Mouse (Mus musculus) limb, embryonic 11.5 days (tissue): ENCODE measurements around the gene Syt16. TPM values are rescaled to one million over a fixed set of nuclear protein-coding genes. Genes with fewer than 3 reads are reported as not detected.

Experiments
- ATAC-seq: fragments of 200-750 bp; cut with Nextera tagmentation; 2 replicates; pipeline ENCODE4 v1.8.0; 2017; ENCODE audit warnings: low read depth; ENCODE audit not compliant: insufficient number of reproducible peaks, low FRiP score, low TSS enrichment
- DNase-seq: peaks from one replicate; pipeline ENCODE4 v3.0.0-alpha.2; 2015; ENCODE audit warnings: low spot score
- H3K27ac ChIP-seq: fragments of 300-500 bp; sonication (generic); replicated peaks from 2 replicates; pipeline ENCODE4 v1.5.1; 2014; ENCODE audit warnings: low read depth, mild to moderate bottlenecking, low read length
- H3K27me3 ChIP-seq: fragments of 300-500 bp; sonication (generic); 2 replicates; pipeline ENCODE4 v1.6.1; 2014; ENCODE audit warnings: mild to moderate bottlenecking, low read length, mixed read lengths; ENCODE audit not compliant: control insufficient read depth, insufficient read depth
- H3K36me3 ChIP-seq: fragments of 300-500 bp; sonication (generic); 2 replicates; pipeline ENCODE4 v1.6.1; 2014; ENCODE audit warnings: mild to moderate bottlenecking, low read length, moderate library complexity, mixed read lengths; ENCODE audit not compliant: control insufficient read depth, insufficient read depth
- H3K4me1 ChIP-seq: fragments of 300-500 bp; sonication (generic); 2 replicates; pipeline ENCODE4 v1.6.1; 2014; ENCODE audit warnings: low read length, mixed read lengths; ENCODE audit not compliant: control insufficient read depth, insufficient read depth
- H3K4me2 ChIP-seq: fragments of 300-500 bp; sonication (generic); 2 replicates; pipeline ENCODE4 v1.6.1; 2014; ENCODE audit warnings: low read depth, mild to moderate bottlenecking, moderate library complexity; ENCODE audit not compliant: severe bottlenecking
- H3K4me3 ChIP-seq: fragments of 300-500 bp; sonication (generic); 2 replicates; pipeline ENCODE4 v1.5.1; 2014; ENCODE audit warnings: low read depth, low read length
- H3K9ac ChIP-seq: fragments of 300-500 bp; sonication (generic); 2 replicates; pipeline ENCODE4 v1.6.1; 2014; ENCODE audit warnings: mild to moderate bottlenecking, low read length
- H3K9me3 ChIP-seq: fragments of 300-500 bp; sonication (generic); 2 replicates; pipeline ENCODE4 v1.6.1; 2016; ENCODE audit warnings: low read length; ENCODE audit not compliant: control insufficient read depth
- WGBS: fragments of 180-500 bp; shearing (Covaris S2); extraction: QIAGEN DNeasy Blood & Tissue Kit; methylation state at CpG from one replicate; pipeline ENCODE4 v1.1.7; 2014; 5-methylcytosine and 5-hydroxymethylcytosine counted together
- polyA plus RNA-seq: library from polyadenylated mRNA; unstranded; fragments of >200 nt; fragmentation: Nextera tagmentation; extraction: Ambion mirVana; gene quantifications from 2 replicates; pipeline ENCODE4 v1.2.1, GENCODE M21; 2014

Gene Syt16
- polyA plus RNA-seq, 1 experiment from 2014 or later: 2.4 TPM

GRCm38 (mm10) chr12:74094701-74095100 is 97.2 kb downstream of the Syt16 start:
- no peaks in the 10 kb centered on the region for H3K4me1 ChIP-seq
- H3K27ac ChIP-seq: no peak overlapping the region
- ATAC-seq (no peak), DNase-seq (no peak)
- H3K36me3 ChIP-seq: no peaks in the 10 kb centered on the region
- WGBS: 76% methylated on average over 5 of the region's 5 CpGs
- no peak overlapping the region for H3K9ac ChIP-seq
- no peak overlapping the region for H3K4me3 ChIP-seq
- H3K9me3 ChIP-seq: no peaks in the 10 kb centered on the region
- no peak overlapping the region for H3K4me2 ChIP-seq
- H3K27me3 ChIP-seq: no peaks in the 10 kb centered on the region

- H3K27me3 ChIP-seq: no peaks in the 10 kb centered on the region
- no peaks in the 10 kb centered on the region for H3K4me1 ChIP-seq
- 73% methylated on average over 8 of the region's 8 CpGs for WGBS
- H3K27ac ChIP-seq: no peak overlapping the region
- no peaks in the 10 kb centered on the region for H3K9me3 ChIP-seq
- H3K4me2 ChIP-seq: no peak overlapping the region
- no peak for ATAC-seq
- H3K4me3 ChIP-seq: no peak overlapping the region
- H3K36me3 ChIP-seq: no peaks in the 10 kb centered on the region
- DNase-seq: no peak
- no peak overlapping the region for H3K9ac ChIP-seq
These were observed 101.3 kb downstream of the Syt16 start for GRCm38 (mm10) chr12:74098572-74099290.

DNA sequence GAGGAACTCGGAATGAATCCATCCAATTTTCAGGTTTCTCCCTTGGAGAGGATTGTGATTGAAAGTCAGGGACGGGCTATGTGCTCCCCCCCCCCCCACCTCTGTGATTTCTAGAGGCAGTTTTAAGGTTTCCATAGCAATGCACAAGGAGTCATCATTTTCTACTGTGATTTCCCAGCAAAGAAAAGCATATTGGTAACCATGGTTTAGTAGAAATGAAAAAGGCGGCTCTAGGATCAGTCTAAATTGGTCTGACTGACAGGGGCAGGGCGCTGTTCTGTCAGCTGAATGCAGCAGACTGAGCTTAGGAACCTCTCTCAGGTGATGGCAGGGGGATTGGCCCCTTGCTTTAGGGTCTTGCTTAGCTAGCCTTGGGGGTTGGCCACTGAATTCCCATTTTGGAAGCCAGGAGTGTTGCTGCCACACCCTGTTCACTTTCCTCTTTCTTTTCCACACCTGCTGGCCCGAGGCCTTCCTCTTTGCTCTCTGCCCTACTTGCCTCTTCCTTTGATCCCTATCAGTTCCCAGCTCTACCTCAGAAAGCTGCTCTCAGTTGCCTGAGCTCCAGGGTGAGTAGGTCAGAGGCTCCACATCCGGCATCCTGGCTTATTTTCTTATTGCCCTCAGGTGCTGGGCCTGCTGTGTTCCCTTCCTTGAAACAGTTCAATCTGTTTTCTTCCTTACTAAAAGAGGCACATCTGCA is 108.5 kb downstream of the Syt16 start:
- Histone ChIP-seq H3K36me3 (no peaks in the 10 kb centered on the region), H3K4me2 (no peak overlapping the region), H3K27me3 (no peaks in the 10 kb centered on the region), H3K27ac (no peak overlapping the region), H3K9me3 (no peaks in the 10 kb centered on the region), H3K4me1 (no peaks in the 10 kb centered on the region), H3K9ac (no peak overlapping the region), H3K4me3 (no peak overlapping the region)
- WGBS: 77% methylated on average over 6 of the region's 6 CpGs
- ATAC-seq (no peak), DNase-seq (no peak)

GRCm38 (mm10) chr12:74108663-74109081 is 111.2 kb downstream of the Syt16 start:
- WGBS: 77% methylated on average over 4 of the region's 4 CpGs
- H3K27me3 ChIP-seq: no peaks in the 10 kb centered on the region
- H3K36me3 ChIP-seq: no peaks in the 10 kb centered on the region
- ATAC-seq (no peak), DNase-seq (no peak)
- no peaks in the 10 kb centered on the region for H3K4me1 ChIP-seq
- no peak overlapping the region for H3K9ac ChIP-seq
- H3K9me3 ChIP-seq: no peaks in the 10 kb centered on the region
- H3K4me2 ChIP-seq: no peak overlapping the region
- no peak overlapping the region for H3K27ac ChIP-seq
- H3K4me3 ChIP-seq: no peak overlapping the region

DNA sequence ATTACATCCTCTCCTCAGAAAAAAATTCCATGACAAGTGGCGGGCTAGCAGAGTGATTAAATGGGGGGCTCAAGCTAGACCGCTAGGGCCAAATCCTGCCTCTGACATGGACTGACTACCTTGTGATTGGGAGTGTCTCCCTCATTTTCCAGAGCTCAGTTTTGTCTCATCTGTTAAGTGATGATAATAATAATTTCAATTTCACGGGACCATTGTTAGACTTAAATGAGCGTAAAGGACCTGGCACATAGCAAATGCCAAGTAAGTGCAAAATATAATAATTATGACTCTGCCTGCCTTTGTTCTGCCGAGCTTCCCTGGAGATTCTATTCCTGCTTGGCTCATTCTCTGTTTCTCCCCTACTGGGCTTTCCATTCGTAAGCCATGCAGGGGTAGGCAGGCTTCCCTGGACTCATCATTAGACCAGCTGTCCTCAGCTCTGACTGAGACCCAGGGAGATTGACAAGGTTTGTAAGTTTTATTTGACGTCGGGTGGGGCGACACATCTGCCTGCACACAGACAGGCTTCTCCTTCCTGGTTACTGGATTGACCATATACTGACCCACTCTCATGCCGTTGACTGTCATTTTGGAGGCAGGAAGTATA is 112.1 kb downstream of the Syt16 start:
- DNase-seq (no peak), ATAC-seq (no peak)
- 90% methylated on average over 10 of the region's 10 CpGs for WGBS
- Histone ChIP-seq H3K9ac (no peak overlapping the region), H3K4me3 (no peak overlapping the region), H3K27ac (no peak overlapping the region), H3K4me1 (no peaks in the 10 kb centered on the region), H3K9me3 (no peaks in the 10 kb centered on the region), H3K27me3 (no peaks in the 10 kb centered on the region), H3K36me3 (no peaks in the 10 kb centered on the region), H3K4me2 (no peak overlapping the region)

DNA sequence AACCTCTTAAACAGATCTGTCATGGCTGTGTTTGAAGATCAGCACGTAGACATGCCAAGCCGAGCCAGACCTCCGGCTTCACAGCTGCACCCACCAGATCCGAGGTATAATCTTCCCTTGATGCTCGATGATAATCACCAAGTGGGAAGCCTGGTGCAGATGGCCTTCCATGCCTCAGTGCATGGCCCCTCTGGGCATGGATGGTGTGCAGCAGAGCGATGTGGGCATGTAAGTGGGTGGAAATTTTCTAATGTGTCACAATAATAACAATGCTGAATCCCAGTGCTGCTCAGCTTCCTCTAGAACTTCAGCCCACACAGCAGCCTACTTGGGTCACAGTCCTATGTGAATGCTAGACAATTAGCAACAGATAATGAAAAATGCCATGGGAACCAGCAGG is 119.4 kb downstream of the Syt16 start:
- WGBS: 85% methylated on average over 6 of the region's 6 CpGs
- no peak overlapping the region for H3K4me2 ChIP-seq
- H3K27me3 ChIP-seq: no peaks in the 10 kb centered on the region
- H3K36me3 ChIP-seq: no peaks in the 10 kb centered on the region
- no peak overlapping the region for H3K9ac ChIP-seq
- no peaks in the 10 kb centered on the region for H3K4me1 ChIP-seq
- H3K9me3 ChIP-seq: no peaks in the 10 kb centered on the region
- no peak for DNase-seq
- H3K27ac ChIP-seq: no peak overlapping the region
- no peak overlapping the region for H3K4me3 ChIP-seq
- no peak for ATAC-seq

DNA sequence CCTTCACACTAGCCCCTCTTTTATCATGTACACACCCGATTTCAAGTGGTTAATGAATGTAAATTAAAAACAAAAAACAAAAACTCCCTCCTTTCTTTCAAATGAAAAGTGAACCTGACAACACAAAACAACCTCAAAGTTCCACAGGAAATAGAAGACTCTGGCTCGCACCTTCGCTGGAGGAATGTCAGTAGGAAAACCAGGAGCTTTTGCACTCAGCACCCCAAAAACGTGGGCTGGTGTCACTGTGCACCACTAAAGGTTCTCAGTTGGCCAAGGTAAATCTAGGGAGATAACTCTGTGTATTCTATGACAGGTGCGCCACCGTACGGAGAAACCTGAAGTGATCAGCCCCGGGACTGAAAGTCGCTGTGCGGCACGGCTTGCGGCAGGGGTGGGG is 128.3 kb downstream of the Syt16 start:
- Histone ChIP-seq H3K4me2 (no peak overlapping the region), H3K27me3 (no peaks in the 10 kb centered on the region), H3K4me3 (no peak overlapping the region), H3K4me1 (no peaks in the 10 kb centered on the region), H3K36me3 (no peaks in the 10 kb centered on the region), H3K27ac (no peak overlapping the region), H3K9me3 (peaks cover 2% of the 10 kb centered on the region; the same call in 1 of the 2 replicates), H3K9ac (no peak overlapping the region)
- 76% methylated on average over 12 of the region's 12 CpGs for WGBS
- DNase-seq (no peak), ATAC-seq (no peak)

- WGBS: 70% methylated on average over 1 of the region's 1 CpGs
- Histone ChIP-seq H3K9me3 (peaks cover 2% of the 10 kb centered on the region; the same call in 1 of the 2 replicates), H3K9ac (no peak overlapping the region), H3K4me2 (no peak overlapping the region), H3K27me3 (no peaks in the 10 kb centered on the region), H3K4me1 (no peaks in the 10 kb centered on the region), H3K36me3 (no peaks in the 10 kb centered on the region), H3K4me3 (no peak overlapping the region), H3K27ac (no peak overlapping the region)
- ATAC-seq (no peak), DNase-seq (no peak)
These were observed 130.8 kb downstream of the Syt16 start for GRCm38 (mm10) chr12:74128229-74128628.
